Mouse (Mus musculus) megakaryocyte progenitor cell, adult 5-6 weeks (primary cell): Measurements from ENCODE around the gene Rpgrip1. TPM values are rescaled to one million over a fixed set of nuclear protein-coding genes. Genes with fewer than 3 reads are reported as not detected.

Experiments
- ATAC-seq: replicated peaks from 2 replicates; pipeline ENCODE4 v1.8.0; 2016; ENCODE audit warnings: mild to moderate bottlenecking, moderate TSS enrichment, inconsistent platforms; ENCODE audit not compliant: poor library complexity
- total RNA-seq, 2 experiments: library from RNA; stranded (forward) in 1 of 2; stranded (reverse) in 1 of 2; fragments of 157-497, 149-512 nt in 1 of 2; fragments of 200-1000 nt in 1 of 2; gene quantifications; 2 replicates each; pipeline versions ENCODE4 v1.2.3 to v1.2.4; 2015 to 2017

Rpgrip1 gene
- total RNA-seq, 2 experiments from 2014 or later = 3.3 to 5.2 TPM

- ATAC-seq = peak; percentile 72
Observed at GRCm38 (mm10) chr14:52118823-52119608, 8.5 kb downstream of the Rpgrip1 start.

- peak; percentile 33 for ATAC-seq
Observed at GRCm38 (mm10) chr14:52120169-52120568, 9.7 kb downstream of the Rpgrip1 start.

GRCm38 (mm10) chr14:52123918-52124317 is 13.4 kb downstream of the Rpgrip1 start:
- ATAC-seq = peak; percentile 79

- no peak for ATAC-seq
Observed at GRCm38 (mm10) chr14:52124636-52125035, 14.1 kb downstream of the Rpgrip1 start.

GRCm38 (mm10) chr14:52133584-52133983 is 23.1 kb downstream of the Rpgrip1 start:
- ATAC-seq = peak; percentile 79

GRCm38 (mm10) chr14:52140577-52141444 is 30.3 kb downstream of the Rpgrip1 start:
- peak; percentile 73 for ATAC-seq

GRCm38 (mm10) chr14:52141445-52142127 is 31.1 kb downstream of the Rpgrip1 start:
- peak; percentile 43 for ATAC-seq

GRCm38 (mm10) chr14:52144165-52144564 is 33.7 kb downstream of the Rpgrip1 start:
- no peak for ATAC-seq

- ATAC-seq = peak; percentile 42; the same call in 1 of the 2 replicates
Observed at GRCm38 (mm10) chr14:52146540-52146939, 36.0 kb downstream of the Rpgrip1 start.

- no peak for ATAC-seq
Observed at GRCm38 (mm10) chr14:52149888-52150287, 39.4 kb downstream of the Rpgrip1 start.

- ATAC-seq = no peak
Observed at GRCm38 (mm10) chr14:52152179-52152578, 41.7 kb downstream of the Rpgrip1 start.

GRCm38 (mm10) chr14:52152613-52153012 is 42.1 kb downstream of the Rpgrip1 start:
- ATAC-seq = no peak

- no peak for ATAC-seq
Observed at GRCm38 (mm10) chr14:52155008-52155407, 44.5 kb downstream of the Rpgrip1 start.

- ATAC-seq = no peak
Observed at GRCm38 (mm10) chr14:52160911-52161310, 50.4 kb downstream of the Rpgrip1 start.

GRCm38 (mm10) chr14:52166571-52166970 is 56.1 kb downstream of the Rpgrip1 start:
- ATAC-seq = no peak

- no peak for ATAC-seq
Observed at GRCm38 (mm10) chr14:52188788-52189187, 78.3 kb downstream of the Rpgrip1 start.

GRCm38 (mm10) chr14:52189519-52189918 is 79.0 kb downstream of the Rpgrip1 start:
- peak; percentile 41 for ATAC-seq

- ATAC-seq = peak; percentile 93
Observed at GRCm38 (mm10) chr14:52190740-52191359, 80.3 kb downstream of the Rpgrip1 start.

GRCm38 (mm10) chr14:52195691-52196090 is 85.2 kb downstream of the Rpgrip1 start:
- peak; percentile 33 for ATAC-seq
